Comparison of ENCODE assay signal across 8 mouse cellular contexts in genomic region chr19:47337743-47338142, GRCm38 (mm10).
DNase-seq lines count a peak whose midpoint lies in the region; ATAC-seq and TF ChIP-seq lines count a peak whose summit lies in the region.

No protein-coding gene starts in this region.

- ATAC-seq in forebrain, postnatal 0 days, result peak; percentile 78
- ATAC-seq in lung, embryonic 15.5 days (ENCODE audit: borderline replicate concordance, extremely low read depth, low FRiP score, low TSS enrichment), result peak; percentile 62

- peak overlapping the region; percentile 27; the same call in 1 of the 2 replicates for H3K9ac ChIP-seq in MEL (ENCODE audit: control insufficient read depth, low read depth, low read length, poor library complexity, severe bottlenecking)
- H3K9ac ChIP-seq in forebrain, postnatal 0 days, result peak overlapping the region; percentile 31
- no peak overlapping the region for H3K9ac ChIP-seq in lung, embryonic 15.5 days

- no peak overlapping the region for H3K27ac ChIP-seq in MEL (ENCODE audit: control insufficient read depth, low read depth, low read length)
- H3K27ac ChIP-seq in forebrain, postnatal 0 days (ENCODE audit: low read depth, low read length), result no peak overlapping the region
- H3K27ac ChIP-seq in lung, embryonic 15.5 days, result no peak overlapping the region
- no peak overlapping the region for H3K27ac ChIP-seq in thymus, adult 2 months (ENCODE audit: control insufficient read depth, insufficient read depth, low read length)

- H3K27me3 ChIP-seq in MEL (ENCODE audit: control insufficient read depth in 1 of 2, insufficient read depth in 2 of 2, low read length in 2 of 2), result no peaks in the 10 kb centered on the region
- H3K27me3 ChIP-seq in forebrain, postnatal 0 days (ENCODE audit: insufficient read depth, low read length), result peaks cover 9% of the 10 kb centered on the region; the same call in 1 of the 2 replicates
- H3K27me3 ChIP-seq in lung, embryonic 15.5 days, result peaks cover 9% of the 10 kb centered on the region
- H3K27me3 ChIP-seq in thymus, adult 2 months (ENCODE audit: control insufficient read depth, insufficient read depth, low read length), result no peaks in the 10 kb centered on the region

- TF ChIP-seq RAD21 in MEL (IDR thresholded peaks at IDR 0.05; ENCODE audit: low read depth, low read length), result peak; percentile 63

- H3K36me3 ChIP-seq in MEL (ENCODE audit: control insufficient read depth in 1 of 2, insufficient read depth in 2 of 2, low read length in 2 of 2), result no peaks in the 10 kb centered on the region
- H3K36me3 ChIP-seq in forebrain, postnatal 0 days (ENCODE audit: insufficient read depth), result no peaks in the 10 kb centered on the region
- no peaks in the 10 kb centered on the region for H3K36me3 ChIP-seq in lung, embryonic 15.5 days
- H3K36me3 ChIP-seq in thymus, adult 2 months (ENCODE audit: control insufficient read depth, insufficient read depth, low read length), result no peaks in the 10 kb centered on the region

- TF ChIP-seq EP300 in MEL (IDR thresholded peaks at IDR 0.05; ENCODE audit: low read depth in 1 of 2, low read length in 2 of 2), result no peak

- H3K4me2 ChIP-seq in forebrain, postnatal 0 days (ENCODE audit: low read depth), result peak overlapping the region; percentile 54
- H3K4me2 ChIP-seq in lung, embryonic 15.5 days, result peak overlapping the region; percentile 33

- no peaks in the 10 kb centered on the region for H3K9me3 ChIP-seq in MEL (replicated peaks; ENCODE audit: insufficient read depth, low read length)
- no peaks in the 10 kb centered on the region for H3K9me3 ChIP-seq in forebrain, postnatal 0 days (ENCODE audit: low read length)
- no peaks in the 10 kb centered on the region for H3K9me3 ChIP-seq in lung, embryonic 15.5 days

- no peaks in the 10 kb centered on the region for H3K4me1 ChIP-seq in MEL (ENCODE audit: control insufficient read depth in 1 of 2, insufficient read depth in 2 of 2, low read length in 2 of 2)
- H3K4me1 ChIP-seq in forebrain, postnatal 0 days (ENCODE audit: insufficient read depth), result peaks cover 10% of the 10 kb centered on the region
- peaks cover 38% of the 10 kb centered on the region for H3K4me1 ChIP-seq in lung, embryonic 15.5 days
- H3K4me1 ChIP-seq in thymus, adult 2 months (replicated peaks; ENCODE audit: control insufficient read depth, insufficient read depth, low read length), result 0 out of 2 replicates have a peak, but pooled peaks cover 6% of the 10 kb centered on the region

- 9% methylated on average over 12 of the region's 12 CpGs for WGBS in forebrain, postnatal 0 days
- 27% methylated on average over 12 of the region's 12 CpGs for WGBS in lung, embryonic 15.5 days
- WGBS in thymus, adult 2 months, result 57% methylated on average over 12 of the region's 12 CpGs

- TF ChIP-seq POLR2A in MEL (IDR thresholded peaks at IDR 0.05; ENCODE audit: control insufficient read depth in 1 of 2, insufficient read depth in 1 of 2, low read depth in 1 of 2, low read length in 2 of 2, poor library complexity in 1 of 2), result no peak
- no peak for TF ChIP-seq POLR2A in thymus, adult 2 months (IDR thresholded peaks at IDR 0.05; ENCODE audit: control insufficient read depth, extremely low read depth, insufficient read depth, low read length, poor library complexity)

- TF ChIP-seq CTCF in MEL (IDR thresholded peaks at IDR 0.05 in 2 of 3, conservative IDR thresholded peaks at IDR 0.05 in 1 of 3; ENCODE audit: control insufficient read depth in 1 of 3, insufficient read depth in 1 of 3, low read depth in 2 of 3, low read length in 3 of 3, poor library complexity in 1 of 3, severe bottlenecking in 1 of 3), result peak; percentile 92 to 98 (median 94)
- peak; percentile 98 for TF ChIP-seq CTCF in forebrain, postnatal 0 days (IDR thresholded peaks at IDR 0.05; ENCODE audit: low read depth)
- peak; percentile 90 for TF ChIP-seq CTCF in thymus, adult 2 months (IDR thresholded peaks at IDR 0.05; ENCODE audit: borderline replicate concordance, control insufficient read depth, extremely low read depth, insufficient read depth, low read length, poor library complexity)

- H3K4me3 ChIP-seq in MEL (ENCODE audit: control insufficient read depth in 1 of 2, insufficient read depth in 1 of 2, low read depth in 2 of 2, low read length in 2 of 2), result peak overlapping the region; percentile 51 to 90
- peak overlapping the region; percentile 25 for H3K4me3 ChIP-seq in forebrain, postnatal 0 days (ENCODE audit: low read depth, low read length)
- no peak overlapping the region for H3K4me3 ChIP-seq in lung, embryonic 15.5 days
- H3K4me3 ChIP-seq in thymus, adult 2 months (ENCODE audit: control insufficient read depth, insufficient read depth, low read length), result no peak overlapping the region

- no peaks in the 10 kb centered on the region for H3K79me2 ChIP-seq in MEL (ENCODE audit: control insufficient read depth, insufficient read depth, low read length, poor library complexity)

- peak; percentile 89 for DNase-seq in MEL (ENCODE audit: low read depth, low spot score)
- peak; percentile 92 to 94 for DNase-seq in cerebellum, adult 18-20 months
- peak; percentile 94 for DNase-seq in forebrain, postnatal 0 days
- DNase-seq in heart, postnatal 4 days, result peak; percentile 96
- DNase-seq in layer of hippocampus, adult 8-10 months (ENCODE audit: low spot score in 2 of 2), result peak; percentile 80 to 92
- DNase-seq in ovary, adult 18-20 months (ENCODE audit: low spot score), result peak; percentile 75
- peak; percentile 82 for DNase-seq in thymus, adult 2 months

TF ChIP-seq in MEL, 35 proteins besides CTCF, POLR2A, EP300 and RAD21:
- no peak for TF ChIP-seq POLR2AphosphoS5 (IDR thresholded peaks at IDR 0.05; ENCODE audit: borderline replicate concordance, low read depth, low read length)
- TF ChIP-seq USF1 (IDR thresholded peaks at IDR 0.05; ENCODE audit: low read depth, low read length), result no peak
- no peak for TF ChIP-seq SIN3A (IDR thresholded peaks at IDR 0.05; ENCODE audit: low read length)
- no peak for TF ChIP-seq GABPA (IDR thresholded peaks at IDR 0.05; ENCODE audit: low read depth, low read length)
- TF ChIP-seq RCOR1 (IDR thresholded peaks at IDR 0.05; ENCODE audit: low read depth, low read length), result no peak
- peak; percentile 80 for TF ChIP-seq SMC3 (IDR thresholded peaks at IDR 0.05; ENCODE audit: low read depth, low read length)
- no peak for TF ChIP-seq ZNF384 (IDR thresholded peaks at IDR 0.05; ENCODE audit: low read depth, low read length)
- no peak for TF ChIP-seq HCFC1 (IDR thresholded peaks at IDR 0.05; ENCODE audit: low read depth, low read length)
- peak; percentile 50 for TF ChIP-seq ZC3H11A (IDR thresholded peaks at IDR 0.05; ENCODE audit: low read depth, low read length)
- TF ChIP-seq E2F4 (IDR thresholded peaks at IDR 0.05; ENCODE audit: borderline replicate concordance, low read depth, low read length), result no peak
- no peak for TF ChIP-seq NELFE (IDR thresholded peaks at IDR 0.05; ENCODE audit: low read depth, low read length)
- no peak for TF ChIP-seq MYC (IDR thresholded peaks at IDR 0.05; ENCODE audit: low read depth, low read length)
- TF ChIP-seq TBP (IDR thresholded peaks at IDR 0.05; ENCODE audit: low read depth, low read length), result peak; percentile 22; the same call in 1 of the 2 replicates
- no peak for TF ChIP-seq MAZ (IDR thresholded peaks at IDR 0.05; ENCODE audit: low read depth, low read length)
- TF ChIP-seq MYB (IDR thresholded peaks at IDR 0.05; ENCODE audit: low read depth, low read length), result no peak
- TF ChIP-seq ETS1 (IDR thresholded peaks at IDR 0.05; ENCODE audit: low read depth, low read length), result no peak

Comparison
In these comparisons a context has a peak if more than half of its experiments do, and no peak if none do; other contexts are left out.
1. H3K4me3 ChIP-seq: peak in MEL (2 of 2) and forebrain, postnatal 0 days (single experiment); none in lung, embryonic 15.5 days (single experiment) and thymus, adult 2 months (single experiment).
2. Peak in every context shown above with its lines, with median percentiles within 50 percentile points of each other: DNase-seq and CTCF ChIP-seq.